Mouse (Mus musculus): ENCODE measurements around the gene Gm20547.

GRCm38 (mm10) chr17:34894801-34895530 is 13.1 kb upstream of the Gm20547 start:
- TF ChIP-seq CTCF (IDR thresholded peaks at IDR 0.05; ENCODE audit: extremely low read depth, insufficient read depth, low read length) (no peak), POLR2A (IDR thresholded peaks at IDR 0.05; ENCODE audit: extremely low read depth, insufficient read depth, low read length) (no peak)
